Comparison of ENCODE assay signal across 27 mouse cellular contexts in the genomic region with DNA sequence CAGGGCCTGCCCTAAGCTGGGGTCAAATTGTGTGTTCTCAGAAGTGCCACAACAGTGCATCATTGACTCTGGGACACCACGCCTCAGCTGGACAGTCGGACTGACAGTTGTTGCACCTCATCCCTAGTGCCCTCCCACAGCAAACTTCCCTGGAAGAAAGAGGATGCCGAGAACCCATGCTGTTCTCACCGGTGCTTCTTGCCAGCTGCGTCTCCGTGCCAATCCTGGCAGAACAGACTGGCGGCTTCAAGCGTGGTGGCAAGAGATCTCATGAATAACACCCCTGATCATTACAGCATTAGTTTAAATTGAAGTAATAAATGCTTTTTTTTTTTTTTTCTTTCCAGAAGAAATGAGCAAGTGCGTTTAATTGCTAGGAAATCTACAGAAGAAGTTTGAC.
A peak's percentile ranks its signal among the peaks of the same experiment; 100 is the strongest.
DNase-seq lines count a peak whose midpoint lies in the region; ATAC-seq and TF ChIP-seq lines count a peak whose summit lies in the region.
"Had no signal": no experiment of that assay in that cellular context is flagged by ENCODE, and none has a peak within 500 bp of the region (broad histone marks: within the 10 kb centered on the region; RNA-seq: fewer than 3 reads in every experiment).

No protein-coding gene starts in this region.

- peak; percentile 61 to 67 for DNase-seq in cerebellum, postnatal 14 days
- no peak for DNase-seq in cerebellum, adult 11 months
- no peak for DNase-seq in frontal cortex, postnatal 25 days (ENCODE audit: low spot score in 2 of 2)
- DNase-seq in right cerebral cortex, postnatal 4 days, result peak; percentile 40
- no peak for DNase-seq in right cerebral cortex, postnatal 36 days (ENCODE audit: low spot score in 2 of 2)
- DNase-seq in lung, adult 2 months, result no peak
- DNase-seq: adrenal gland, adult 8-10 months; embryo, embryonic 11 days; gastrocnemius, postnatal 14 days; heart, postnatal 36 days; kidney, adult 2 months; kidney, postnatal 4 days; liver, postnatal 0 days; lung, postnatal 4 days; thymus, postnatal 4 days had no signal

- peak; percentile 55 for ATAC-seq in frontal cortex, adult (ENCODE audit: low TSS enrichment)
- ATAC-seq: hindbrain, postnatal 0 days; intestine, embryonic 15.5 days; liver, embryonic 12.5 days; liver, postnatal 0 days; lung, postnatal 0 days had no signal

- no peaks in the 10 kb centered on the region for H3K4me1 ChIP-seq in lung, adult 2 months (ENCODE audit: control insufficient read depth, insufficient read depth, low read length)
- H3K4me1 ChIP-seq: embryonic facial prominence, embryonic 12.5 days; hindbrain, embryonic 12.5 days; intestine, embryonic 15.5 days; liver, embryonic 12.5 days; megakaryocyte, embryonic 14.5 days; midbrain, embryonic 12.5 days; neural tube, embryonic 12.5 days had no signal

- TF ChIP-seq CTCF in lung, adult 2 months (IDR thresholded peaks at IDR 0.05; ENCODE audit: insufficient read depth, low read length), result no peak

- WGBS in lung, adult 2 months, result 81% methylated on average over 9 of the region's 9 CpGs

- no peak for TF ChIP-seq POLR2A in lung, adult 2 months (IDR thresholded peaks at IDR 0.05; ENCODE audit: borderline replicate concordance, extremely low read depth, low read depth, low read length)

- no peak overlapping the region for H3K4me3 ChIP-seq in lung, adult 2 months (replicated peaks; ENCODE audit: extremely low read depth, low read depth, low read length)
- H3K4me3 ChIP-seq: embryonic facial prominence, embryonic 12.5 days; hindbrain, embryonic 12.5 days; intestine, embryonic 15.5 days; left cerebral cortex, adult 2 months; liver, embryonic 12.5 days; megakaryocyte, embryonic 14.5 days; midbrain, embryonic 12.5 days; myocyte; neural tube, embryonic 12.5 days had no signal

Comparison
In these comparisons a context has a peak if more than half of its experiments do, and no peak if none do; other contexts are left out.
1. DNase-seq: peak in cerebellum, postnatal 14 days (2 of 2) and right cerebral cortex, postnatal 4 days (single experiment); none in cerebellum, adult 11 months (single experiment), frontal cortex, postnatal 25 days (0 of 2), right cerebral cortex, postnatal 36 days (0 of 2) and lung, adult 2 months (single experiment).